Mouse (Mus musculus): ENCODE measurements around the gene Chd4.

Chd4 gene

GRCm38 (mm10) chr6:125139747-125140146 lies 44.0 kb downstream of the Chd4 start:
- no peak for DNase-seq (ENCODE audit: low read depth, low spot score)

GRCm38 (mm10) chr6:125142436-125142835 lies 46.7 kb downstream of the Chd4 start:
- no peak for DNase-seq (ENCODE audit: low read depth, low spot score)

GRCm38 (mm10) chr6:125143128-125143527 lies 47.3 kb downstream of the Chd4 start:
- no peak for DNase-seq (ENCODE audit: low read depth, low spot score)

GRCm38 (mm10) chr6:125143904-125144303 lies 48.1 kb downstream of the Chd4 start:
- DNase-seq (ENCODE audit: low read depth, low spot score): no peak

GRCm38 (mm10) chr6:125145001-125145400 lies 49.2 kb downstream of the Chd4 start, which contains the start of gene Iffo1:
Gene Iffo1 (plus strand): TSS chr6:125145241.
- peak; percentile 91 for DNase-seq (ENCODE audit: low read depth, low spot score)

GRCm38 (mm10) chr6:125145479-125145951 lies 49.7 kb downstream of the Chd4 start:
- no peak for DNase-seq (ENCODE audit: low read depth, low spot score)

- no peak for DNase-seq (ENCODE audit: low read depth, low spot score)
These were observed 50.4 kb downstream of the Chd4 start for GRCm38 (mm10) chr6:125146148-125146547.

- DNase-seq (ENCODE audit: low read depth, low spot score): no peak
These were observed 51.0 kb downstream of the Chd4 start for GRCm38 (mm10) chr6:125146797-125147196.

- DNase-seq (ENCODE audit: low read depth, low spot score): no peak
These were observed 51.5 kb downstream of the Chd4 start for GRCm38 (mm10) chr6:125147329-125147728.

GRCm38 (mm10) chr6:125148251-125148925 lies 52.6 kb downstream of the Chd4 start:
- no peak for DNase-seq (ENCODE audit: low read depth, low spot score)

- DNase-seq (ENCODE audit: low read depth, low spot score): no peak
These were observed 53.3 kb downstream of the Chd4 start for GRCm38 (mm10) chr6:125148926-125149568.

- no peak for DNase-seq (ENCODE audit: low read depth, low spot score)
These were observed 53.8 kb downstream of the Chd4 start for GRCm38 (mm10) chr6:125149569-125149950.

GRCm38 (mm10) chr6:125152212-125153017 lies 56.6 kb downstream of the Chd4 start:
- no peak for DNase-seq (ENCODE audit: low read depth, low spot score)

GRCm38 (mm10) chr6:125153018-125153389 lies 57.2 kb downstream of the Chd4 start:
- DNase-seq (ENCODE audit: low read depth, low spot score): no peak

GRCm38 (mm10) chr6:125153682-125154081 lies 57.9 kb downstream of the Chd4 start:
- DNase-seq (ENCODE audit: low read depth, low spot score): no peak

GRCm38 (mm10) chr6:125154550-125154949 lies 58.8 kb downstream of the Chd4 start:
- DNase-seq (ENCODE audit: low read depth, low spot score): peak; percentile 66

GRCm38 (mm10) chr6:125155262-125155661 lies 59.5 kb downstream of the Chd4 start:
- no peak for DNase-seq (ENCODE audit: low read depth, low spot score)

- no peak for DNase-seq (ENCODE audit: low read depth, low spot score)
These were observed 60.7 kb downstream of the Chd4 start for GRCm38 (mm10) chr6:125156491-125156890.

- DNase-seq (ENCODE audit: low read depth, low spot score): no peak
These were observed 61.3 kb downstream of the Chd4 start for GRCm38 (mm10) chr6:125156903-125157614.

- no peak for DNase-seq (ENCODE audit: low read depth, low spot score)
These were observed 63.2 kb downstream of the Chd4 start for GRCm38 (mm10) chr6:125158944-125159492.

- no peak for DNase-seq (ENCODE audit: low read depth, low spot score)
These were observed 64.2 kb downstream of the Chd4 start for GRCm38 (mm10) chr6:125159773-125160557.
